Mouse (Mus musculus): ENCODE measurements around the gene Ctrb1. TPM values are rescaled to one million over a fixed set of nuclear protein-coding genes. Genes with fewer than 3 reads are reported as not detected.
A peak's percentile ranks its signal among the peaks of the same experiment; 100 is the strongest.

The Ctrb1 gene
- total RNA-seq (2021), result not detected
- long read RNA-seq, partial matches to known transcripts, result 0 of 1 reads
- long read RNA-seq, other reads (novel, unspliced or antisense), result 1 of 1 reads

GRCm38 (mm10) chr8:111690960-111691445, at the start of gene Ctrb1:
Gene Ctrb1 (minus strand): TSS chr8:111691010.
- no peak for DNase-seq (ENCODE audit: low spot score in 2 of 2)

DNA sequence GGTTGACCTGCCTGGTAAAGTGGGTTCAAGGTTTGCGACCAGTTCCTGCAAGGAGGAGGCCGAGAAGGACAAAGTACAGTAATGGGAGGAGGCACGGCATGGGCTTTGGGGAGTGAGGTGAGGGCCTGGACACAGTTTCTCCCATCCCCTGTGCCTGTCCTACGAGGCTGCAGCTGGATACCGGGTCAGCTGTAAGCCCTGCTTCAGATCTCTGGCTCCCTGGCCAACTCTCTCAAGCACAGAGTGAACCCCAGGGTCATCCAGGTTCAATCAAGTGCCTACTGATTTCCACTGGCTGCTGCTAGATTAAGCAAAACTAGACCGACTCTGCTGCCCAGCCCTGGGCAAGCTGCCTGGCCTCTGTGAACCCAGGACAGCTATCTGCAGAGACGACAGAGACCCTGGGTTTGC, 49.5 kb upstream of the Ctrb1 start:
- no peak for DNase-seq (ENCODE audit: low spot score in 2 of 2)

DNA sequence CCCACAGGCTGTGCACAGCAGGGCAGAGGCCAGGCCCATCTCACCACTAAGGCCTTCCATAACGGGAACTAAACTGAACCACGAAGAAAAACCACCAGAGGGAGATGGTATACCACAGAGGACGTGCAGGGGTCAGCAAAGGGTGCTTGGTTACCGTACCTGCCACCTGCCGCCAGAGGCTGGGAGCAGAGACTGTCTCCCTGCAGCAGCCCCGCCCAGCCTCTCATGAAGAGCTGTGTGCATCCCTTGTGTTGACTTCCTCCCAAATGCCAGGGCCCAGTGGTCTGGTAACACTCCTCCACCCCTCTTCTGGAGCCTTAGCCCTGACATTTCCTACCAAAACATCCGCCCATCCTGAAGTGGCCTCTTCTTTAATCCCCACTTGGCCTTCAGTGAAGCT, 48.8 kb upstream of the Ctrb1 start:
- DNase-seq (ENCODE audit: low spot score in 2 of 2), result no peak

DNA sequence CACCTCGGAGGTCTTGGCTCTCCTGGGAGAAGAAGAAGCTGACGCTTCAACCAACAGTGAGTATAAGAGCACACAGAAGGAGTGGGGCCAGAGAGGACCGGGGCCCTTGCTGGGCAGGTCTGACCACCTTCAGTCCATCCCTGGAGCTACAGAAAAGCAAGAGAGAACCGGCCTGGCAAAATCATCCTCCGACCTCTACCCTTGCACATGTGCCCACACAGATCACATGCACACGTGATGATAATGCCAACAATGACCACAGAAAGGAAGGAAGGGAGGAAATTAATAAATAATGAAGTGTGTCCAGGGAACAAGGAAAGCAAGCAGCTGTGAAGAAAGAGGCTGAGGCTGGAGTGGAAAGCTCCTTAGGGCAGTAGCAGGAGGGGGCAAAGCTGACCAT, 48.1 kb upstream of the Ctrb1 start:
- no peak for DNase-seq (ENCODE audit: low spot score in 2 of 2)

- DNase-seq (ENCODE audit: low spot score in 2 of 2), result peak in 1 of 2 experiments; percentile 78
Measured at GRCm38 (mm10) chr8:111736321-111736720, 45.5 kb upstream of the Ctrb1 start.

- DNase-seq (ENCODE audit: low spot score in 2 of 2), result no peak
Measured at GRCm38 (mm10) chr8:111735791-111736190, 45.0 kb upstream of the Ctrb1 start.

DNA sequence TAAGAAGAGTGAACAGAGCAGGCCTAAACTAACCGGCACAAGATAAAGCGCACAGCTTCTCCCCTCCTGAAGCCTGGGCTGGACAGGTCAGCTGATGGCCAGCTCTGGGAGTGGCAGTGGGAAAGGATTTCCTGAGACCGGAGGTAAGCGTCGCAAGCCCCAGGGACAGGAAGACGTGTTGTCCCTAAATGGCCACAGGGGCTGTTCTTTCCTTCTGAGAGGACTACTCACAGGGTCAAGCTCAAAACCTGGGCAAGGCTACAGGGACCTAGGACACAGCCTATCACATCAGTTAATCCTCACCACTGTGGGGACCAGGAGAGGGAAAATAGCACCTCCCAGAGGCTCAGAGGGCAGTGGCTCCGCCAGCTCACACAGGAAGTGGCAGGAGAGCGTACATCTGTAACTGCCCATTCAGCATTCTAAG, 44.5 kb upstream of the Ctrb1 start:
- DNase-seq (ENCODE audit: low spot score in 2 of 2), result no peak

DNA sequence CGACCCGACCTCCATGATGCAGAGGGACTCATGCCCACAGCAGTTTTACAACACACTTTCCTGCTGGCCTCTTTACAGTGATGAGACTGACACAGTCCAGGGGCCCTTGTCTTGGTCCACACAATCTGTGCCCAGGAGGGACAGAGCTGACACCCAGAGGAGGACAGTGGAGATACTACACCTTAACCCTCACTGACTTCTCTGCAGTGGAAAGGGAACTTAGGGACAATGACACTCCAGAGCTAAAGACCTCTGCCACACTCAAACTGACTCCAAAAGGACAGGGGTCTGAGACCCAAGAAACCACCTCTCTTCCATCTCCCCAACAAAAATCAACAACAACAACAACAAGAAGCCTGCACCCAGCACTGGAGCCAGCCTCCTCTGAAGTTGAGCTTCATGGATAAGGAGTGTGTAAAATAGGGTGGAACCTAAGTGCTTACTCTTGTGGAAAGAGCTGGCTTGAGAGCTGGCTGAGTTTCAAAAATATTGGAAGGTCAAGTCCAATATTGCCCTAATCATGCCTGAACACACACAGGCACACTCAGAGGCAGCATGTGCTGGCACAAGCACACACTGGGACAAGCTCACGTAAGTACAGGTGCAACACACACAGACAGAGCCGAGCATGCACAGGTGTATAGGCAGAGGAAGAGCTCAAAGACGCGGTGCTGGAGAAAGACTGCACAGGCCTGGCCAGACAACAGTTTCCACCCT, 43.6 kb upstream of the Ctrb1 start:
- DNase-seq (ENCODE audit: low spot score in 2 of 2), result no peak

- DNase-seq (ENCODE audit: low spot score in 2 of 2), result no peak
Measured at GRCm38 (mm10) chr8:111733581-111734243, 42.9 kb upstream of the Ctrb1 start.

DNA sequence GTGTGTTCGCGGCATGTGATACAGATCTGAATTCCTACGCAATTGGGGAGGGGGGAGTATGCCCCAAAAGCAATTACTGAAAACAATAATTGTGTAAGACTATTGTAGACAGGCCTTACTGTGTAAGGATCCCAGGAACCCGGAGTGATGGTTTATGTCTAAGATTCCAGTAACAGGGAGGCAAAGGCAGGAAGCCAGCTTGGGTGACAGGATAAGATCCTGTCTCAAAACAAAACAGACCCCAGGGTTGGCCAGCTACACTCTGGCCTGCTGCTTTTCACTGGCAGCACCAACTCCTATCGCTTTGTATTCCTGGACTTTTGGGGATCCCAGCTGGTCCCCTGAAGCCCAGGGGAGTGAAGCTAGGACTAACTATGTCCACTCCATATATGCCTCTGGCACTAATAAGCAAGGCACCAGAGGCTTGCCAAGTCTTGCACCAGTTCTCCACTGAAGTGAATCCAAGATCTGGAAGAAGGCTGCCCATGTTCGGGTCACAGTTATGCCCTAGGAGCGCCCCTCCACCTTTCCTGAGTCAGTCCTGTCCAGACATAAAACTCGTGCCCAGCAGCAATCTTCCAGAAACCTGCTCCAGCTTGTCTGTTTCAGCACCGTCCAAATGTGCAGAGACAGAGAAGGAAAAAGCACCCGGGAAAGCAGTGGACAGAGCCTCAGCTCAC, 41.7 kb upstream of the Ctrb1 start:
- no peak for DNase-seq (ENCODE audit: low spot score in 2 of 2)

DNA sequence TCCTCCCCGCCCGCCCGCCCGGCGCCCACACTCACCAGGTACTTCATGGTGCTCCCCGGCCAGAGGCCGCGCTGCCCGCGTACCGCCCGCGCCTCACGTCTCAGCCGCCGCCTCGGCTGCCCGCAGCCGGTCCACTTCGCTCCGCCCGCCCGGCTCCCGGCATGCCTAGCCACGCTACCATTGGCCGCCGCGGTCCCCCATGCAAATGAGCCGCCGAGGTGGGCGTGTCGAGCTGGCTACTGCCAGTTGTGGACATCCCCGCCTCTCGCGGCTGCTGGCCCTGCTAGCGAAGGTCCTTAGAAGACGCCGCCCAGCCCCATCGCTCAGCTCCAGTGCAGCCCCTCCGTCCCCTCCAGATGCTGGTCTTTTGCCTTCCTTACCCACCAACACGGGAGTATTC, 41.2 kb upstream of the Ctrb1 start:
- DNase-seq (ENCODE audit: low spot score in 2 of 2), result peak; percentile 94 to 96

DNA sequence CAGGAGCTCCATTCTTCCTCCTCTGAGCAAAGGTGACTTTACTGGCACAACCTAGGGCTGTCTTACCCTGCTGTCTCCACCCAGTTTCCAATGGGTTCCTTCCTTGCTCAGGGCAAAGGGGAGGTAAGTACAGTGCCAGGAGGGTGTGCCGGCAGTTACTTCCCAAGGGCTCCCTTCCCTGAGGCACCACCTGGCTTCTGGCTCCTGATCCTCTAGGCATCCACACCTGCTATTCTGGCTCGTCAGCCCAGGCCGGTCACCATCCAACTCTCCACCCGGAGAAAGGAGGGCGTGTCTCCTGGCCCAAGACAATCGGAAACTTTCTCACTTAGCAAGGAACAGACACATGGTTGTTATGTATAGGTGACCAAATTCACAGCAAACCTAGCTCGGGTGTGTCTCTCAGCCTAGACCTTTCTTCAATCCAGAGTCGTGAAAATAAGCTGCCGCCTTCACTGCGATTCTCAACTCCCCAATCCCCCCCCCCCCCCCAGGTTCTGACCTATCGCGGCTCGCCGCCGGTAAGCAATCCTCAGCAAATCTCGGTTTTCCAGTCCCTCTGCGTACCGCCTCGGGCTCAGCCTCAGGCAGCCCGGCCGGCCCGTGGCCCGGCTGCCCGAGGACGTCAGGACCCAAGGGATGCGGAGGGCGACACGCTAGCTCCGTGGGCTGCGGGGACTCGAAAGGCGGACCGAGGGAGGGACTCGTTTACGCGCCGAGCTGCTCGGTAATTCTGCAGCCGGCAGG, 40.6 kb upstream of the Ctrb1 start:
- DNase-seq (ENCODE audit: low spot score in 2 of 2), result no peak

GRCm38 (mm10) chr8:111729233-111730170, 38.7 kb upstream of the Ctrb1 start:
- no peak for DNase-seq (ENCODE audit: low spot score in 2 of 2)

DNA sequence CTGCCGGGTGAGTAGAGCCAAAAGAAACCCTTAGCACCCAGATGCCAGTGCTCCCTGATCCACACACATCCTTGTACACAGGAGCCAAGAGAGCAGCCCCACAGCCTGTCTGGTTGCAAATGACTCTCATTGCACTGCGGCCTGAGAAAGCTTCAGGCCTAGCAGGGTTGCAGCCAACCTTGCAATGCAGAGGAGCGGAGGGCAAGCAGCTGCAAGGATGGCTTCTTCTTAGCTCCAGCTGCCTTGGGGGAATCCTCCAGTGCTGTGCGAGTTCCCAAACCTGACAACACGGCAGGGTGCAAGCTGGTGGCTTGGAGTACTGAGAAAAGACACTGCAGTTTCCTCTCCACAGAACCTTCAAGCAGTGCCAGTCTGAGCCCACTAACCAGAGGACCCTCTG, 37.7 kb upstream of the Ctrb1 start:
- no peak for DNase-seq (ENCODE audit: low spot score in 2 of 2)

- DNase-seq (ENCODE audit: low spot score in 2 of 2), result no peak
Measured at GRCm38 (mm10) chr8:111727553-111727952, 36.7 kb upstream of the Ctrb1 start.

- DNase-seq (ENCODE audit: low spot score in 2 of 2), result peak in 1 of 2 experiments; percentile 82
Measured at GRCm38 (mm10) chr8:111726102-111726900, 35.5 kb upstream of the Ctrb1 start.

DNA sequence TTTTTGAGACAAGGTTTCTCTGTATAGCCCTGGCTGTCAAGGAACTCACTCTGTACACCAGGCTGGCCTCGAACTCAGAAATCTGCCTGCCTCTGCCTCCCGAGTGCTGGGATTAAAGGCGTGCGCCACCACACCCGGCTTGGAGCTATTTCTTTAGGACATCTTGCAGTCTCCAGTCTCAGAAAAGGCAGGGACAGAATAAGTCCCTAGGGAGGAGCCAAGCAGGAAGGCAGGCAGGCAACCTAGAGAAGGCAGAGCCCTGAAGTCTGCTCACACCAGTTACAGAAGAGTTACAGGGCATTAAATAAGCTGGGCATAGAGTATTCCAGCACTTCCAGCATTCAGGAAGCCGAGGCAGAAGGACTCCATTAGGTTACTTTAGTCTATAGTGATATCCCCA, 34.5 kb upstream of the Ctrb1 start:
- no peak for DNase-seq (ENCODE audit: low spot score in 2 of 2)

DNA sequence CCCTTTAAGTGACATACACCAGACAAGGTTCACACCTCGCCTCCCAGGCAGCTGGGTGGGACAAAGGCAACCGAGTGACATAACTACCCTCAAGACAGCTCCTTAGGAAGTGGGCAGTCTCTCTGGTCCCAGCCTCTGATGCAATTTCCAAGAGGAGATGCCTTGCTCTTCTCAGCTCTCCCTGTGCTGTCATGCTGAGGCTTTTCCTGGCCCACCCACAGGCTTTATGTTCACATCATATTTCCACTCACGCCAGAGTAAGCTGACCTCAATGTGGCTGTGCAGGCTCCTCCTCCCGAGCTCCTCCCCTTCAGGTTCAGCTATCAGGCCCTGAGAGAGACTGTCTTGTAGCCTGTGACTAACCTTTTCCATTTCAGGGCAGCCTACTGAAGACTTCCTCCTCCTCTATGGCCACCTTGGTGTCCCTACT, 29.3 kb upstream of the Ctrb1 start:
- DNase-seq (ENCODE audit: low spot score in 2 of 2), result no peak

DNA sequence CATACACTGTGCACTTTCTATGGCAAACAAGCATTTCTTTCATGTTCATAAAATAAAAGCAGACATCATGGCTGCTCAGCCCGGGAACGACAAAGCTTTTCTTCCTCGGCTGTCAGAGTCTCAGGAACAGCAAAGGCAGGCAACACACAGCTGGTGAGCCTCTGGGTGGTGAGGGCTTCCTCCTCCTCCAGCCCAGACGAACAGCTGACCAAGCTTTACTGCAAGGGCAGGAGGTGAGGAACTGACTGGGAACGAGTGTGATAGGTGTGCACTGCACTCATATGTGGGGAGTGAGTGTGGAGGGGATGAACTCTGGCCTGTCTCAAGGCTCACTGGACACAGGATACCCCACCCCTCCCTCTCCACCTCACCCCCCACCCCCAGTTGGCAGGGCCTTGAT, 28.1 kb upstream of the Ctrb1 start:
- no peak for DNase-seq (ENCODE audit: low spot score in 2 of 2)
